Comparison of ENCODE assay signal across 11 mouse cellular contexts in the genomic region with DNA sequence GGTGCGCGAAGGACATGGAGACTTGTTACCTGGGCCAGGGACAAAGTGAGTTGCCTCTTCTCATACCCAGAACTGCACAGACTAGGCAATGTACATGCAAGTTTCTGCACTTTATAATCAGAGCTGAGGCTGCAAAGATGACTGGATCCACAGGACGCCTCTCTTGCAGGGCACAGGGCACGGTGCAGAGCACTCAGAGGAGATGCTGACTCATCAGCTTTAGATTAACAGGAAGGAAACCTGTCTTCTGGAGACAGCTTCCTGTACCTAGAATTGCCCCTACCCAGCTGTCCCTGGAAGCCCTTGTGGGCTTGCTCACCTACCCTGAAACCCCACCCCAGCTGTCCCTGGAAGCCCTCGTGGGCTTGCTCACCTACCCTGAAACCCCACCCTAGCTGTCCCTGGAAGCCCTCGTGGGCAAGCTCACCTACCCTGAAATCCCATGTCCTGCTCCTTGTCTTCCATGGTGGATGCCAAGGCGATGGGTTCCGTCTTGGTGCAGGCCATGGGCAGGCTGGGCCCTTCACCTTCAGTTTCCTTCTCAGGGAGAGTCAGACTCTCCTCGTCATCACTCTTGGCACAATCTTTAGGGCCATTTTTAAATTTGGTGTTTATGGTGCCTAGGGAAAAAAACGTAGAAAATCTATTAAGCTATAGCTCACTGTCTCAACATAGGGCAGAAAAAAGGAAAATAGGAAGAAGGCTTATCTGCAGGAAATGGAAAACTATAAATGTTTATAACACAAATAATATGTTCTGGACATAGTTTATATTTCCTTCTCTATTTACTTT.
DNase-seq lines count a peak whose midpoint lies in the region; ATAC-seq lines count a peak whose summit lies in the region.
"Had no signal": no experiment of that assay in that cellular context is flagged by ENCODE, and none has a peak within 500 bp of the region (broad histone marks: within the 10 kb centered on the region; RNA-seq: fewer than 3 reads in every experiment).

No protein-coding gene starts in this region.

- WGBS in heart, embryonic 13.5 days, result 74% methylated on average over 10 of the region's 10 CpGs
- WGBS in kidney, embryonic 14.5 days, result 88% methylated on average over 10 of the region's 10 CpGs

- no peaks in the 10 kb centered on the region for H3K9me3 ChIP-seq in heart, embryonic 13.5 days
- H3K9me3 ChIP-seq in kidney, embryonic 14.5 days (ENCODE audit: control insufficient read depth, low read length), result no peaks in the 10 kb centered on the region

- no peak overlapping the region for H3K4me3 ChIP-seq in heart, embryonic 13.5 days
- no peak overlapping the region for H3K4me3 ChIP-seq in kidney, embryonic 14.5 days (ENCODE audit: low read length)

- no peak overlapping the region for H3K4me2 ChIP-seq in heart, embryonic 13.5 days
- no peak overlapping the region for H3K4me2 ChIP-seq in kidney, embryonic 14.5 days (replicated peaks; ENCODE audit: low read depth, low read length)

- no peak for DNase-seq in heart, adult 8-10 months (ENCODE audit: low spot score)
- peak; percentile 51 for DNase-seq in CD4-positive helper T cell, adult 2 months (ENCODE audit: low read depth, low spot score)
- no peak for DNase-seq in left cerebral cortex, adult 8-10 months (ENCODE audit: low spot score in 2 of 2)
- DNase-seq in left cerebral cortex, postnatal 36 days (ENCODE audit: low spot score in 2 of 2), result no peak
- DNase-seq: B cell, adult 2 months; cerebellum, adult 11 months; left cerebral cortex, postnatal 4 days had no signal

- no peaks in the 10 kb centered on the region for H3K27me3 ChIP-seq in heart, embryonic 13.5 days (replicated peaks)
- H3K27me3 ChIP-seq in kidney, embryonic 14.5 days (ENCODE audit: control insufficient read depth, insufficient read depth, low read length), result no peaks in the 10 kb centered on the region

- peak overlapping the region; percentile 88 for H3K27ac ChIP-seq in heart, embryonic 13.5 days (replicated peaks)
- H3K27ac ChIP-seq in kidney, embryonic 14.5 days (ENCODE audit: low read depth, low read length), result no peak overlapping the region

- intact Hi-C loops in left cerebral cortex, postnatal 36 days (cut with DNase I), result no loop called here

- no peak for ATAC-seq in heart, embryonic 13.5 days (ENCODE audit: extremely low read depth, insufficient number of reproducible peaks, low FRiP score, low TSS enrichment)
- ATAC-seq in granulocyte monocyte progenitor cell, adult 5-6 weeks (replicated peaks; ENCODE audit: poor library complexity, severe bottlenecking), result peak; percentile 9; the same call in 1 of the 2 replicates
- ATAC-seq in megakaryocyte, adult 5-6 weeks (ENCODE audit: poor library complexity, severe bottlenecking), result peak; percentile 20; the same call in 1 of the 2 replicates
- ATAC-seq in kidney, embryonic 14.5 days (ENCODE audit: low FRiP score, low TSS enrichment), result no peak

- H3K9ac ChIP-seq in heart, embryonic 13.5 days, result no peak overlapping the region
- no peak overlapping the region for H3K9ac ChIP-seq in kidney, embryonic 14.5 days (ENCODE audit: low read depth, low read length)

- peaks cover 73% of the 10 kb centered on the region for H3K4me1 ChIP-seq in heart, embryonic 13.5 days
- no peaks in the 10 kb centered on the region for H3K4me1 ChIP-seq in kidney, embryonic 14.5 days (ENCODE audit: control insufficient read depth, insufficient read depth, low read length)

- H3K36me3 ChIP-seq in heart, embryonic 13.5 days, result peaks cover 90% of the 10 kb centered on the region
- H3K36me3 ChIP-seq in kidney, embryonic 14.5 days (ENCODE audit: control insufficient read depth, insufficient read depth, low read length), result peaks cover 63% of the 10 kb centered on the region

Comparison
In these comparisons a context has a peak if more than half of its experiments do, and no peak if none do; other contexts are left out.
1. ATAC-seq: peak in granulocyte monocyte progenitor cell, adult 5-6 weeks (single experiment) and megakaryocyte, adult 5-6 weeks (single experiment); none in heart, embryonic 13.5 days (single experiment) and kidney, embryonic 14.5 days (single experiment).